8 mouse cellular contexts compared by ENCODE assay signal in the genomic region with DNA sequence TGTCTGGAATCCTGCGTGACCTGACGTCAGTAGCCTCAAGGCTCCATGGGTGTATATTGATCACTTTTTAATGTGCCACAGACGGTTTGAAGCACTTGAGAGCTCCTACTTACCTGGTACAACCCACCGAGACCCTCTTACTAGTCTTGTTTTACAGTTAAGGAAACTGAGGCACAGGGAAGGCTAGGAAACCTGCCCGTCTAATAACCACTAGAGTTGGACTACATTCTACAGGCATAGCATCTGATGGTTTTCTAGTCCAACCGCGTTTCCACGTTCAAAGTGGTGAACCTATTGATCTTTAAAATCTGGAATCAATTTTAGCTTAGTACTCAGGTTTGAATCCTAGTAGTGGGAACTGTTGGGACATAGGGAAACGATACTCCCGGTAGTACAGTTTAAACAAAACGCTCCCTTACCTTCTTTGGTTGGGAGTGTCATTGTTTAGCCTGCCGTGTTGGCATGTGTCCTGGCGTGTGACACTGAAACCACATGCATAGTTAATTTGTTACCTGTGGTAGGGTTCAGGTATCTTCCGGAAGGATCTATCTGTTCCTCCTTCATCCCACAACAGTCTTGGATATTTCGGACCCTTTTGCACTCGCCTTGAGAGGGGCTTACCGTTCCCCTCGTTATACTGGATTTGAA. TPM values are rescaled to one million over a fixed set of nuclear protein-coding genes. Genes with fewer than 3 reads are reported as not detected.
A peak's percentile ranks its signal among the peaks of the same experiment; 100 is the strongest.
DNase-seq lines count a peak whose midpoint lies in the region; ATAC-seq and TF ChIP-seq lines count a peak whose summit lies in the region.

No protein-coding gene starts in this region.

- ATAC-seq in heart, embryonic 14.5 days (ENCODE audit: insufficient number of reproducible peaks, insufficient read depth, low FRiP score, low read depth): no peak

- H3K4me2 ChIP-seq in heart, embryonic 14.5 days (ENCODE audit: low read length): peak overlapping the region; percentile 89

- 25% methylated on average over 18 of the region's 18 CpGs for WGBS in heart, embryonic 14.5 days
- 27% methylated on average over 18 of the region's 18 CpGs for WGBS in limb, embryonic 10.5 days
- WGBS in small intestine, adult 2 months: 10% methylated on average over 18 of the region's 18 CpGs

- no peaks in the 10 kb centered on the region for H3K9me3 ChIP-seq in E14TG2a.4 (ENCODE audit: low read length)
- no peaks in the 10 kb centered on the region for H3K9me3 ChIP-seq in heart, embryonic 14.5 days (ENCODE audit: control insufficient read depth, low read length)
- H3K9me3 ChIP-seq in limb, embryonic 10.5 days (replicated peaks): no peaks in the 10 kb centered on the region

- no peak for TF ChIP-seq CTCF in E14TG2a.4 (conservative IDR thresholded peaks at IDR 0.05; ENCODE audit: low read length)
- no peak for TF ChIP-seq CTCF in small intestine, adult 2 months (IDR thresholded peaks at IDR 0.05; ENCODE audit: extremely low read depth, insufficient read length, insufficient replicate concordance, low read depth, low read length)

- H3K27me3 ChIP-seq in E14TG2a.4 (ENCODE audit: insufficient read depth, low read length): no peaks in the 10 kb centered on the region
- no peaks in the 10 kb centered on the region for H3K27me3 ChIP-seq in heart, embryonic 14.5 days (ENCODE audit: control insufficient read depth, insufficient read depth, low read length)
- H3K27me3 ChIP-seq in limb, embryonic 10.5 days (ENCODE audit: low read depth, poor library complexity, severe bottlenecking): no peaks in the 10 kb centered on the region
- H3K27me3 ChIP-seq in small intestine, adult 2 months (ENCODE audit: control insufficient read depth, insufficient read depth, low read length): no peaks in the 10 kb centered on the region

- H3K4me3 ChIP-seq in E14TG2a.4 (replicated peaks; ENCODE audit: low read length): peak overlapping the region; percentile 91
- peak overlapping the region; percentile 66 to 83 for H3K4me3 ChIP-seq in heart, embryonic 14.5 days (ENCODE audit: control insufficient read depth in 1 of 2, insufficient read depth in 1 of 2, low read depth in 1 of 2, low read length in 2 of 2)
- peak overlapping the region; percentile 95 for H3K4me3 ChIP-seq in limb, embryonic 10.5 days
- H3K4me3 ChIP-seq in small intestine, adult 2 months (ENCODE audit: low read depth, low read length): peak overlapping the region; percentile 90

- peaks cover 32% of the 10 kb centered on the region for H3K4me1 ChIP-seq in E14TG2a.4 (replicated peaks; ENCODE audit: low read depth, low read length)
- H3K4me1 ChIP-seq in heart, embryonic 14.5 days (ENCODE audit: control insufficient read depth in 2 of 2, insufficient read depth in 2 of 2, low read length in 2 of 2): peaks cover 6 to 19% of the 10 kb centered on the region in 2 experiments
- H3K4me1 ChIP-seq in limb, embryonic 10.5 days: peaks cover 20% of the 10 kb centered on the region
- peaks cover 2% of the 10 kb centered on the region; the same call in 1 of the 2 replicates for H3K4me1 ChIP-seq in small intestine, adult 2 months (ENCODE audit: control insufficient read depth, insufficient read depth, insufficient read length, low read length)

- H3K36me3 ChIP-seq in E14TG2a.4 (ENCODE audit: insufficient read depth, low read length): peaks cover 44% of the 10 kb centered on the region
- H3K36me3 ChIP-seq in heart, embryonic 14.5 days (ENCODE audit: control insufficient read depth, insufficient read depth, low read length): peaks cover 43% of the 10 kb centered on the region
- H3K36me3 ChIP-seq in limb, embryonic 10.5 days: peaks cover 40% of the 10 kb centered on the region
- H3K36me3 ChIP-seq in small intestine, adult 2 months (ENCODE audit: control insufficient read depth, insufficient read depth, low read length): peaks cover 23% of the 10 kb centered on the region

- H3K9ac ChIP-seq in heart, embryonic 14.5 days (ENCODE audit: low read length): peak overlapping the region; percentile 94

- TF ChIP-seq POLR2A in small intestine, adult 2 months (IDR thresholded peaks at IDR 0.05; ENCODE audit: low read depth, low read length): no peak

- DNase-seq in embryo, embryonic 10.5 days (ENCODE audit: low spot score): peak; percentile 66
- DNase-seq in embryo, embryonic 11 days: no peak
- no peak for DNase-seq in limb, embryonic 10.5 days (ENCODE audit: low spot score)
- DNase-seq in spleen, postnatal 36 days (ENCODE audit: low spot score in 2 of 2): no peak
- DNase-seq in spleen, adult 18-20 months: no peak

- peak overlapping the region; percentile 97 to 98 for H3K27ac ChIP-seq in heart, embryonic 14.5 days (replicated peaks in 1 of 2; ENCODE audit: control insufficient read depth in 1 of 2, insufficient read depth in 1 of 2, low read depth in 2 of 2, low read length in 2 of 2)
- peak overlapping the region; percentile 99 for H3K27ac ChIP-seq in limb, embryonic 10.5 days
- peak overlapping the region; percentile 96 for H3K27ac ChIP-seq in small intestine, adult 2 months (ENCODE audit: insufficient read depth, low read depth, low read length)

RNA-seq across cellular contexts. Expression of a gene that starts 1.1 kb away (rescaled TPM):
- polyA plus RNA-seq in heart, embryonic 14.5 days (2014; fragmentation: Nextera tagmentation; extraction: Ambion mirVana): 17.8 and 18.6 TPM in 2 replicates
- 15.3 and 16.6 TPM in 2 replicates for polyA plus RNA-seq in limb, embryonic 10.5 days (2016; fragmentation: Nextera tagmentation; extraction: Ambion mirVana)
- 3.4 and 8.0 TPM in 2 replicates for polyA plus RNA-seq in small intestine, adult 2 months (2012; rRNA removed)

RNA-seq across cellular contexts. Expression of a gene that starts 1.1 kb away (rescaled TPM):
- 12.4 and 15.8 TPM in 2 replicates for polyA plus RNA-seq in heart, embryonic 14.5 days (2014; fragmentation: Nextera tagmentation; extraction: Ambion mirVana)
- polyA plus RNA-seq in limb, embryonic 10.5 days (2016; fragmentation: Nextera tagmentation; extraction: Ambion mirVana): 17.1 and 20.9 TPM in 2 replicates
- 1.1 and 2.6 TPM in 2 replicates for polyA plus RNA-seq in small intestine, adult 2 months (2012; rRNA removed)
